Mouse (Mus musculus): Measurements from ENCODE around the gene Cd180.

GRCm38 (mm10) chr13:102778859-102779258 lies 85.5 kb downstream of the Cd180 start:
- TF ChIP-seq EP300 (optimal IDR thresholded peaks at IDR 0.05) (no peak), CTCF (IDR thresholded peaks at IDR 0.05; ENCODE audit: low read depth) (no peak)

All from stomach, postnatal 0 days (tissue).